Mouse (Mus musculus) adrenal gland, postnatal 4 days (tissue): ENCODE data around the gene Naa10. TPM values are rescaled to one million over a fixed set of nuclear protein-coding genes. Genes with fewer than 3 reads are reported as not detected.

Source experiments
- DNase-seq, 2 experiments: peaks; one replicate each; pipeline ENCODE4 v3.0.0; 2021 to 2022; ENCODE audit warnings: low spot score in 2 of 2, mixed read lengths in 2 of 2
- long read RNA-seq, 2 experiments: library from polyadenylated mRNA; stranded (forward); transcript quantifications; one replicate each; pipeline ENCODE4 v2.0.0; 2021
- total RNA-seq, 2 experiments: library from RNA; stranded (reverse); gene quantifications; 2 replicates each; pipeline ENCODE4 v1.2.3; 2021

Naa10 gene
- 100 to 1,000 TPM in 1 of 2 experiments, 10 to 100 TPM in 1; 98.4 to 104 TPM for total RNA-seq
- long read RNA-seq, experiment 1, transcript Naa10-201 (8 exons, 962 nt), result minor isoform, 17 of 88 reads
- long read RNA-seq, experiment 1, transcript Naa10-204 (8 exons, 1,031 nt), result major isoform, 47 of 88 reads
- long read RNA-seq, experiment 1, transcript Naa10-203 (8 exons, 979 nt), result minor isoform, 5 of 88 reads
- long read RNA-seq, experiment 1, partial matches to known transcripts, result 8 of 88 reads
- long read RNA-seq, experiment 1, other reads (novel, unspliced or antisense), result 9 of 88 reads
- long read RNA-seq, experiment 2, transcript Naa10-204 (8 exons, 1,031 nt), result major isoform, 49 of 94 reads
- long read RNA-seq, experiment 2, transcript Naa10-203 (8 exons, 979 nt), result minor isoform, 8 of 94 reads
- long read RNA-seq, experiment 2, transcript Naa10-201 (8 exons, 962 nt), result minor isoform, 20 of 94 reads
- long read RNA-seq, experiment 2, partial matches to known transcripts, result 0 of 94 reads
- long read RNA-seq, experiment 2, other reads (novel, unspliced or antisense), result 15 of 94 reads

- peak; percentile 56 to 71 for DNase-seq
These were observed at the start of gene Naa10, which contains the start of gene Arhgap4 for GRCm38 (mm10) chrX:73921823-73922549. Gene Naa10, minus strand, starts transcription at chrX:73921944. Gene Arhgap4, minus strand, starts transcription at chrX:73921870.

- no peak for DNase-seq
These were observed 49.0 kb upstream of the Naa10 start for GRCm38 (mm10) chrX:73970781-73971180.

- DNase-seq, result no peak
These were observed 48.0 kb upstream of the Naa10 start for GRCm38 (mm10) chrX:73969729-73970128.

- DNase-seq, result no peak
These were observed 47.4 kb upstream of the Naa10 start for GRCm38 (mm10) chrX:73969167-73969566.

- peak; percentile 35 to 63 for DNase-seq
These were observed 45.7 kb upstream of the Naa10 start for GRCm38 (mm10) chrX:73967177-73968075.

GRCm38 (mm10) chrX:73966248-73967176 is 44.8 kb upstream of the Naa10 start, which contains the start of gene Hcfc1:
Gene Hcfc1, minus strand, starts transcription at chrX:73966357.
- DNase-seq, result peak; percentile 52 to 74

GRCm38 (mm10) chrX:73965307-73965706 is 43.6 kb upstream of the Naa10 start:
- DNase-seq, result peak in 1 of 2 experiments; percentile 13

GRCm38 (mm10) chrX:73964363-73964762 is 42.6 kb upstream of the Naa10 start:
- DNase-seq, result no peak

- DNase-seq, result no peak
These were observed 33.2 kb upstream of the Naa10 start for GRCm38 (mm10) chrX:73954988-73955387.

GRCm38 (mm10) chrX:73952603-73953002 is 30.9 kb upstream of the Naa10 start:
- DNase-seq, result no peak

GRCm38 (mm10) chrX:73949341-73949740 is 27.6 kb upstream of the Naa10 start:
- DNase-seq, result no peak

GRCm38 (mm10) chrX:73948647-73949046 is 26.9 kb upstream of the Naa10 start:
- DNase-seq, result peak in 1 of 2 experiments; percentile 8

- no peak for DNase-seq
These were observed 25.2 kb upstream of the Naa10 start for GRCm38 (mm10) chrX:73946896-73947295.

GRCm38 (mm10) chrX:73942294-73942693 is 20.6 kb upstream of the Naa10 start:
- DNase-seq, result no peak

GRCm38 (mm10) chrX:73941860-73942259 is 20.1 kb upstream of the Naa10 start:
- DNase-seq, result no peak

GRCm38 (mm10) chrX:73931871-73932270 is 10.1 kb upstream of the Naa10 start:
- no peak for DNase-seq

GRCm38 (mm10) chrX:73930402-73931062 is 8.8 kb upstream of the Naa10 start, which contains the start of gene Renbp:
Gene Renbp, minus strand, starts transcription at chrX:73930850.
- peak in 1 of 2 experiments; percentile 32 for DNase-seq

- no peak for DNase-seq
These were observed 772 bp upstream of the Naa10 start for GRCm38 (mm10) chrX:73922550-73922882.

- no peak for DNase-seq
These were observed 390 bp downstream of the Naa10 start for GRCm38 (mm10) chrX:73921285-73921822.
